Mouse (Mus musculus) common myeloid progenitor, adult 5-6 weeks (primary cell): Measurements from ENCODE around the gene Slc17a7. TPM values are rescaled to one million over a fixed set of nuclear protein-coding genes. Genes with fewer than 3 reads are reported as not detected.
"Not testable (repeated sequence)": the region's sequence is repeated elsewhere in the genome, so short reads cannot be mapped to it uniquely, and the experiment has no call there.

Experiments used
- ATAC-seq: replicated peaks from 2 replicates; pipeline ENCODE4 v1.8.0; 2016; ENCODE audit warnings: low read depth, mild to moderate bottlenecking, moderate TSS enrichment, inconsistent platforms; ENCODE audit not compliant: poor library complexity, severe bottlenecking
- total RNA-seq: library from RNA; stranded (forward); fragments of 200-1000, 187-1606 nt; gene quantifications from 2 replicates; pipeline ENCODE4 v1.2.3, GENCODE M21; 2017

The Slc17a7 gene
- total RNA-seq, 1 experiment from 2014 or later: not detected

- ATAC-seq: peak; percentile 31; the same call in 1 of the 2 replicates
These were observed 5.7 kb downstream of the Slc17a7 start for GRCm38 (mm10) chr7:45169495-45169894.

- ATAC-seq: no peak
These were observed 9.2 kb downstream of the Slc17a7 start for GRCm38 (mm10) chr7:45172974-45173373.

GRCm38 (mm10) chr7:45173772-45174171 lies 10.0 kb downstream of the Slc17a7 start:
- ATAC-seq: not testable (repeated sequence)

- ATAC-seq: peak; percentile 16; the same call in 1 of the 2 replicates
These were observed 11.0 kb downstream of the Slc17a7 start for GRCm38 (mm10) chr7:45174567-45175280.

GRCm38 (mm10) chr7:45175398-45175797 lies 11.6 kb downstream of the Slc17a7 start:
- ATAC-seq: no peak

GRCm38 (mm10) chr7:45175929-45176328 lies 12.2 kb downstream of the Slc17a7 start:
- ATAC-seq: no peak

GRCm38 (mm10) chr7:45176356-45176755 lies 12.6 kb downstream of the Slc17a7 start:
- no peak for ATAC-seq

- no peak for ATAC-seq
These were observed 14.8 kb downstream of the Slc17a7 start for GRCm38 (mm10) chr7:45178550-45178949.

GRCm38 (mm10) chr7:45179469-45179868 lies 15.7 kb downstream of the Slc17a7 start, which contains the start of gene Gfy:
Gfy (minus strand) TSS chr7:45179569.
- no peak for ATAC-seq

GRCm38 (mm10) chr7:45180896-45181477 lies 17.2 kb downstream of the Slc17a7 start, which contains the start of gene Pth2:
Pth2 (plus strand) TSS chr7:45180995.
- ATAC-seq: no peak

- ATAC-seq: no peak
These were observed 17.8 kb downstream of the Slc17a7 start for GRCm38 (mm10) chr7:45181540-45181939.

- ATAC-seq: peak; percentile 94
These were observed 18.5 kb downstream of the Slc17a7 start for GRCm38 (mm10) chr7:45182199-45182601.

- peak; percentile 23 for ATAC-seq
These were observed 18.9 kb downstream of the Slc17a7 start for GRCm38 (mm10) chr7:45182606-45183005.

- no peak for ATAC-seq
These were observed 19.9 kb downstream of the Slc17a7 start for GRCm38 (mm10) chr7:45183672-45184071.

GRCm38 (mm10) chr7:45185921-45186320 lies 22.2 kb downstream of the Slc17a7 start:
- no peak for ATAC-seq

GRCm38 (mm10) chr7:45189600-45189999 lies 25.9 kb downstream of the Slc17a7 start:
- ATAC-seq: no peak

- no peak for ATAC-seq
These were observed 26.4 kb downstream of the Slc17a7 start for GRCm38 (mm10) chr7:45190186-45190585.

GRCm38 (mm10) chr7:45191161-45191560 lies 27.4 kb downstream of the Slc17a7 start:
- ATAC-seq: no peak

GRCm38 (mm10) chr7:45191803-45192363 lies 28.1 kb downstream of the Slc17a7 start:
- ATAC-seq: no peak

GRCm38 (mm10) chr7:45192585-45193310 lies 29.0 kb downstream of the Slc17a7 start:
- ATAC-seq: no peak

GRCm38 (mm10) chr7:45193406-45193805 lies 29.7 kb downstream of the Slc17a7 start:
- ATAC-seq: no peak
